Mouse (Mus musculus): ENCODE measurements around the gene Slc6a13. TPM values are rescaled to one million over a fixed set of nuclear protein-coding genes. Genes with fewer than 3 reads are reported as not detected.

Gene Slc6a13
- polyA plus RNA-seq (2012; rRNA removed) = 11.2 and 11.8 TPM in 2 replicates

DNA sequence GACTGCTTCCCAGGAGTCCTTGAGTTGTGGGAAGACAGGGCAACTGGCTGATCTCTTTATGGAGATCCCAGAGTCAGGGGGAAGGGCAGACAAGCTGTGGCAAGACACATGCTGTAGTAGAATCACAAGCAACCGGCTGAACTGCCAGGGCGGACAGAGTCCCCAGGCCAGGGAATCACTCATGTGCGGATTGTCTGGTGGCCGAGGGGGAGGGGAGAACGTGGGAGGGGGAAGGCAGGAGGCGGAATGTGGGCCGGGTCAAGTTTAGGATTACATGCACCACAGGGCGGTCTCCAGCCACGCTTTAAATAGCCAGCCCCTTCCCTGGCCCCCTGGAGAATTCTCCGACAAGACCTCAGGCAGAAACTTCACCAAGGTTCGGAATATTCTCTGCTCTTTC, at the start of gene Slc6a13:
Slc6a13 (plus strand) TSS at position 274 of the 400 bp plus-strand sequence.
- TF ChIP-seq POLR2A (IDR thresholded peaks at IDR 0.05; ENCODE audit: extremely low read depth, insufficient read depth, low read length) (no peak), CTCF (IDR thresholded peaks at IDR 0.05; ENCODE audit: extremely low read depth, insufficient read depth, low read length) (no peak)
- no peak within 1 kb of the TSS for H3K27ac ChIP-seq (ENCODE audit: insufficient read depth, low read length)
- H3K4me1 ChIP-seq (ENCODE audit: control insufficient read depth, insufficient read depth, low read length) = no peaks in the 10 kb centered on the region
- no peak within 1 kb of the TSS for H3K4me3 ChIP-seq (ENCODE audit: insufficient read depth, low read length)

DNA sequence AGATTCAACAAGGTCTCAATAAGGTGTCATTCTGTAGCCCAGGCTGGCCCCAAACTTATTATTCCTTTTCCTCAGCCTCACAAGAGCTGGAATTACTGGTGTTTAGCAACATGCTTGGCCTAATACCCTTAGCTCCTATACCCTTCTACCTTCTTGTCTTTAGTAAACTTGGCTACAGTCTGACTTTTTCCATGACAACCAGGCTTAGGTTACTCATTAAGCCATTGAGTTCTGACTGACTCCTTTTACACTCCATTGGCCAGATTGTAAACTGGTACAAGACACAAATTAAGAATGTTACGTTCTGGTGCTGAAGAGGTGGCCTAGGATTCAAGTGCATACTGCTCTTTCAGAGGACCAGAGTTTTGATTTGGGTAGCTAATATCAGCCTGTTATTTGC, 49.6 kb upstream of the Slc6a13 start:
- no peak overlapping the region for H3K27ac ChIP-seq (ENCODE audit: insufficient read depth, low read length)
- no peak overlapping the region for H3K4me3 ChIP-seq (ENCODE audit: insufficient read depth, low read length)
- H3K4me1 ChIP-seq (ENCODE audit: control insufficient read depth, insufficient read depth, low read length) = no peaks in the 10 kb centered on the region
- no peak for TF ChIP-seq POLR2A (IDR thresholded peaks at IDR 0.05; ENCODE audit: extremely low read depth, insufficient read depth, low read length)
- TF ChIP-seq CTCF (IDR thresholded peaks at IDR 0.05; ENCODE audit: extremely low read depth, insufficient read depth, low read length) = no peak

DNA sequence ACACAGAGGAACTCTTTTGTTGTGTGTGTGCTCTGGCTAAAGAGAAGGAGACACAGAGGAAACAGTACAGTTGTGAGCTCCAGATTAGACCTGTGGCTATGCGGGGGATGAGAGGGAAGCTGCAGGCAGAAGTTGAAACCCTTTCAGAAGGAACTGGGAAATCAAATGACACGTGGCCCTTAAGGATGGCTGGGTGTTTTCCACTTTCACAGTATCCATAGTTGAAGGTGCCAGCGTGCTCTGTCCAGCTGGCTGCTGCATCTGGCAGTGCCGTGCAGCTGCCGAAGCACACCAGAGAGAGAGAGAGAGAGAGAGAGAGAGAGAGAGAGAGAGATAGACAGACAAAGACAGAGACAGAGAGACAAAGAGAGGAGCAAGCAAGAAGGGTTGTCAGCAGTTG, 48.8 kb upstream of the Slc6a13 start:
- no peak overlapping the region for H3K4me3 ChIP-seq (ENCODE audit: insufficient read depth, low read length)
- TF ChIP-seq CTCF (IDR thresholded peaks at IDR 0.05; ENCODE audit: extremely low read depth, insufficient read depth, low read length) (no peak), POLR2A (IDR thresholded peaks at IDR 0.05; ENCODE audit: extremely low read depth, insufficient read depth, low read length) (no peak)
- H3K4me1 ChIP-seq (ENCODE audit: control insufficient read depth, insufficient read depth, low read length) = no peaks in the 10 kb centered on the region
- no peak overlapping the region for H3K27ac ChIP-seq (ENCODE audit: insufficient read depth, low read length)

DNA sequence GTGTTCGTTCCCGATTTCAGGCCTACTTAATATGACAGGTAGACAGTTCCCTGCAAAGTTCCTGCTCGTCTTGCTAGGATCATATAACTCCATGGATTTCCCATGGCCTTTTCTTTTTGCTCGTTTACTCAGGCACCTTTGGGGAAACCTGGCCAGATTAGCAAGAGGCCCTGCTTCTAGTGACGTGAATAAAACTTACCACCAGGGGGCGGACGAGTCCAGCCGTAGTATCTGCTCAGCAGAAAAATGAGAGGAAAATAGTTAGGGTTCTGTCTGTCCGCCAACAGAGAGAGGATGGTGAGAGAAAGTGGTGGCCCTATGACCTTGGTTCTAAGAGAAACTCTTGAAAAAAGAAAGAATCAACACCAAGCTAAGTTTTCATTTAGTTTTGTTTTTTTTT, 39.5 kb upstream of the Slc6a13 start:
- Histone ChIP-seq H3K4me1 (ENCODE audit: control insufficient read depth, insufficient read depth, low read length) (no peaks in the 10 kb centered on the region), H3K27ac (ENCODE audit: insufficient read depth, low read length) (no peak overlapping the region), H3K4me3 (ENCODE audit: insufficient read depth, low read length) (no peak overlapping the region)
- TF ChIP-seq CTCF (IDR thresholded peaks at IDR 0.05; ENCODE audit: extremely low read depth, insufficient read depth, low read length) (peak; percentile 66), POLR2A (IDR thresholded peaks at IDR 0.05; ENCODE audit: extremely low read depth, insufficient read depth, low read length) (no peak)

DNA sequence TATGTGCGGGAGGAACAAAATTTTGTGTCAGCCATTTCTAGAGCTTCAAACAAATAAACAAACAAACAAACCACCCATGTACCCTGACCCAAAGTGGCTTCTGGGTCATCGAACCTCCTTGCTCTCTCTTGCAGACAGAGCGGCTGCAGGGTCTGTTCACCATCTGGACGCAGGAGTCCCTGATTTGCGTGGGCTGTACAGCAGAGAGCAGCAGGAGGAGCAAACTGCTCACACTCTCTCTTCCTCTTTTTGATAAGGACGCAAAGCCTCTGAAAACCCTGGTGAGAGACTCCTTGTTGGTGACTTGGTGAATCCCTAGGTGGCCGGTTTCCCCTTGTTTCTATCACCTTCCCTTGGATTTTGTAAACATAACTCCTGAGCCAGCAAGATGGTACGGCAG, 38.8 kb upstream of the Slc6a13 start:
- H3K4me3 ChIP-seq (ENCODE audit: insufficient read depth, low read length) = no peak overlapping the region
- no peaks in the 10 kb centered on the region for H3K4me1 ChIP-seq (ENCODE audit: control insufficient read depth, insufficient read depth, low read length)
- TF ChIP-seq CTCF (IDR thresholded peaks at IDR 0.05; ENCODE audit: extremely low read depth, insufficient read depth, low read length) (no peak), POLR2A (IDR thresholded peaks at IDR 0.05; ENCODE audit: extremely low read depth, insufficient read depth, low read length) (no peak)
- H3K27ac ChIP-seq (ENCODE audit: insufficient read depth, low read length) = no peak overlapping the region

DNA sequence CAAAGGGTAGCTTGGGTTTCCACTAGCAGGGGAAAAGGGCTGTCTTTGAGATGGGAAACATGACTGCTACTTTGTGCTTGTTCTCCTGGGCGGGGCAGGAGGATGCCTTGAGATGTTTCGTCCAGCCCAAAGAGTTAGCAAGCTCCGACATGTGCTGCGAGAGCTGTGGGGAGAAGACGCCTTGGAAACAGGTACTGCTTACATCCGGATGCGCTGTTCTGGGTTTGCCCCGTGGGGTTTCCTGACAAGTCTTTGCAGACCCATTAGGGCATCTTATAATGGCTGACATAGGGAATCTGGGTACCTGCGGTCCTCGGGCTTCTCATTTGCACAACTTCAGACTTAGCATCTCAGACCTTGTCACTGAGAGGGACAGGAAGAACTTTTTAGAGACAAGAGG, 38.0 kb upstream of the Slc6a13 start:
- Histone ChIP-seq H3K4me1 (ENCODE audit: control insufficient read depth, insufficient read depth, low read length) (no peaks in the 10 kb centered on the region), H3K27ac (ENCODE audit: insufficient read depth, low read length) (no peak overlapping the region), H3K4me3 (ENCODE audit: insufficient read depth, low read length) (no peak overlapping the region)
- TF ChIP-seq POLR2A (IDR thresholded peaks at IDR 0.05; ENCODE audit: extremely low read depth, insufficient read depth, low read length) (no peak), CTCF (IDR thresholded peaks at IDR 0.05; ENCODE audit: extremely low read depth, insufficient read depth, low read length) (no peak)

DNA sequence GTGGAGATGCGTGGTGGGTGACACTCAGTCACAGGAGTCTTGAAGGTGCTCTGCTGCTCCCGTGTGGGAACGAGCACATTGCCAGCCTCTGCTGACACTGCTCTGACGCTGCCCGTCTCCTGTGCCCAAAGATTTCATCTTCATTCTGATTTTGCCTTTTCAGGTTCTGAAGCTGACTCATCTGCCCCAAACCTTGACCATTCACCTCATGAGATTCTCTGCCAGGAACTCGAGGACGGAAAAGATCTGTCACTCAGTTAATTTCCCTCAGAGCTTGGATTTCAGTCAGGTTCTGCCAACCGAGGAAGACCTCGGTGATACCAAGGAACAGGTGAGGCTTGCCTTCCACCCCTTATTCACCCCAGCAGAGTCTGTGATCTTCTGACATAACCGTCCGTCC, 37.5 kb upstream of the Slc6a13 start:
- TF ChIP-seq POLR2A (IDR thresholded peaks at IDR 0.05; ENCODE audit: extremely low read depth, insufficient read depth, low read length) = no peak
- no peak for TF ChIP-seq CTCF (IDR thresholded peaks at IDR 0.05; ENCODE audit: extremely low read depth, insufficient read depth, low read length)

DNA sequence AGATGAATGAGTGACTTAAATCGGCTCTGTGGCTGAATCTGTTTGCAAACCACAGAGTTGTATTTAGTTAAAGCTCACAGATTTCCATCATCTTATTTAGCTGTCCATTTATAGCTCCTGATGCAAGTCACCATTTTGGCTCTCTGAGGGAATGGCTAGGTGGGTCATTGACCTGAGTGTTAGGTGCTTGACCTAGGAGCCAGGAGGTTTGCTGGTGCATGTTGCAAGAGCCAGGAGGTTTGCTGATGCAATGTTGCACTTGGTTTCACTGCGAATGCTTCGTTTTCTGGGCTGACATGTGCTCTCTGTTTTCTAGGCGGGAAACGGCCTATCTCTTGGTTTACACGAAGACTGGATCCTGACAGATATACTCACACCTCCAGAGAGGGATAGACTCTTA, 29.9 kb upstream of the Slc6a13 start:
- Histone ChIP-seq H3K4me3 (ENCODE audit: insufficient read depth, low read length) (no peak overlapping the region), H3K27ac (ENCODE audit: insufficient read depth, low read length) (no peak overlapping the region)

More for the DNA sequence above, 37.5 kb upstream of the Slc6a13 start:
- H3K4me1 ChIP-seq (ENCODE audit: control insufficient read depth, insufficient read depth, low read length) = no peaks in the 10 kb centered on the region
- H3K27ac ChIP-seq (ENCODE audit: insufficient read depth, low read length) = no peak overlapping the region
- H3K4me3 ChIP-seq (ENCODE audit: insufficient read depth, low read length) = no peak overlapping the region

DNA sequence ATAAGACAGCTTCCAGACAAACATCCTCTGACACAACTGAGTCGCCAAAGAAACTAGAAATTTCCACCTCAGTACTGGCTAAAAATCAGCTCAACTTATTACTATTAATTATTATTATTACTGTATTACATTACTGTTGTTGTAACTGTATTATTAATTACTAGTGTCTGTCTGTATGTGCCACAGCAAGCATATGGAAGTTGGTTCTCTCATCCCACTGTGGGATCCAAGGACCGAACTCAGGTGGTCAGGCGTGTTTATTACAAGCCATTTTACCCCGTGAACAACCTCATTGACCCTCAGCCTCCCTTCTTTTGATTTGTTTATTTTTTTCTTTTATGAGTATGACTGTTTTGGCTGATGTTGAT, 28.3 kb upstream of the Slc6a13 start:
- Histone ChIP-seq H3K4me1 (ENCODE audit: control insufficient read depth, insufficient read depth, low read length) (no peaks in the 10 kb centered on the region), H3K4me3 (ENCODE audit: insufficient read depth, low read length) (peak overlapping the region; percentile 53; the same call in 1 of the 2 replicates), H3K27ac (ENCODE audit: insufficient read depth, low read length) (no peak overlapping the region)
- no peak for TF ChIP-seq POLR2A (IDR thresholded peaks at IDR 0.05; ENCODE audit: extremely low read depth, insufficient read depth, low read length)
- TF ChIP-seq CTCF (IDR thresholded peaks at IDR 0.05; ENCODE audit: extremely low read depth, insufficient read depth, low read length) = no peak

More for the DNA sequence above, 29.9 kb upstream of the Slc6a13 start:
- no peaks in the 10 kb centered on the region for H3K4me1 ChIP-seq (ENCODE audit: control insufficient read depth, insufficient read depth, low read length)
- TF ChIP-seq POLR2A (IDR thresholded peaks at IDR 0.05; ENCODE audit: extremely low read depth, insufficient read depth, low read length) (no peak), CTCF (IDR thresholded peaks at IDR 0.05; ENCODE audit: extremely low read depth, insufficient read depth, low read length) (no peak)

DNA sequence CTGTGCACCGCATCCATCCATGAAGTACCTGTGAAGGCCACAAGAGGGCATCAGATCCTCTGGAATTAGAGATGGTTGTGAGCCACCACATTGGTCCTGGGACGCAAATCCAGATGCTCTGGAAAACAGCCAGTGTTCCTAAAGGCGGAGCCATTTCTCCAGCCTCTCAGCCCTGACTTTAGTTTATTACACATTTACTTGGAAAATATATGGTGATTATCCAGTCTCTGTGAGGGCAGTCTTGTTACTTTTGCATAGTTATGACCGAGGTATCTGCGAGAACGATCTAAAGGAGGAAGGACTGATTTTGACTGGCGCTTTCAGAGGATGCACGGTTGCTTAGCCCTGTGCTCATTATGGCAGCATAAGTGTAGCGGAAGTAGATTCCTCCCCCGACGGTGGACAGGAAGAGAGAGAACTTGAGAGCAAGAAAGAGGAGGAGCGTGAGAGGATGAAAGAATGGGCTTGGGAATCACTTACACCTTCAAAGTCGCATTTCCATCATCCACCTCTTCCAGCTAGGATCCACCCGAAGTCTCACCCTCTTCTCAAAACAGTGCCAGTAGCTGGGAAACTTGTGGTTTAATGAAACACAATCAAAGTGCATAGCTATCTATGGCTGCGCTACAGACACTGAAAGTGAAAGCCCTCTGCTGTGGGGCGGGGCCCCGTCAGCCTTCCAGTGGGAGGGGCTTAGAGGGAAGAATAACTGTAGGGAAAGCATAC, 27.8 kb upstream of the Slc6a13 start:
- H3K27ac ChIP-seq (ENCODE audit: insufficient read depth, low read length) = no peak overlapping the region
- TF ChIP-seq CTCF (IDR thresholded peaks at IDR 0.05; ENCODE audit: extremely low read depth, insufficient read depth, low read length) (peak; percentile 80), POLR2A (IDR thresholded peaks at IDR 0.05; ENCODE audit: extremely low read depth, insufficient read depth, low read length) (no peak)
- no peaks in the 10 kb centered on the region for H3K4me1 ChIP-seq (ENCODE audit: control insufficient read depth, insufficient read depth, low read length)
- peak overlapping the region; percentile 53 for H3K4me3 ChIP-seq (ENCODE audit: insufficient read depth, low read length)
